Mouse (Mus musculus) embryonic facial prominence, embryonic 15.5 days (tissue): ENCODE results near the gene Akap6. TPM values are rescaled to one million over a fixed set of nuclear protein-coding genes. Genes with fewer than 3 reads are reported as not detected.
A peak's percentile ranks its signal among the peaks of the same experiment; 100 is the strongest.

Experiments
- ATAC-seq: fragments of 200-750 bp; cut with Nextera tagmentation; 2 replicates; pipeline ENCODE4 v1.8.0; 2017; ENCODE audit warnings: low read depth, moderate TSS enrichment; ENCODE audit not compliant: insufficient number of reproducible peaks, low FRiP score, low TSS enrichment
- H3K27ac ChIP-seq: fragments of 300-500 bp; sonication (generic); replicated peaks from 2 replicates; pipeline ENCODE4 v1.5.1; 2015; ENCODE audit warnings: mild to moderate bottlenecking, inconsistent platforms
- H3K27me3 ChIP-seq: fragments of 300-500 bp; sonication (generic); 2 replicates; pipeline ENCODE4 v1.6.1; 2015; ENCODE audit warnings: inconsistent platforms
- H3K36me3 ChIP-seq: fragments of 300-500 bp; sonication (generic); 2 replicates; pipeline ENCODE4 v1.6.1; 2015; ENCODE audit warnings: mild to moderate bottlenecking, inconsistent platforms
- H3K4me1 ChIP-seq: fragments of 300-500 bp; sonication (generic); 2 replicates; pipeline ENCODE4 v1.6.1; 2015; ENCODE audit warnings: inconsistent platforms
- H3K4me2 ChIP-seq: fragments of 300-500 bp; sonication (generic); replicated peaks from 2 replicates; pipeline ENCODE4 v1.6.1; 2015; ENCODE audit warnings: mild to moderate bottlenecking, inconsistent platforms
- H3K4me3 ChIP-seq: fragments of 300-500 bp; sonication (generic); replicated peaks from 2 replicates; pipeline ENCODE4 v1.5.1; 2015; ENCODE audit warnings: mild to moderate bottlenecking, inconsistent platforms
- H3K9ac ChIP-seq: fragments of 300-500 bp; sonication (generic); 2 replicates; pipeline ENCODE4 v1.6.1; 2015; ENCODE audit warnings: inconsistent platforms
- H3K9me3 ChIP-seq: fragments of 300-500 bp; sonication (generic); replicated peaks from 2 replicates; pipeline ENCODE4 v1.6.1; 2016; ENCODE audit warnings: inconsistent platforms
- WGBS: fragments of 180-500 bp; shearing (Covaris S2); methylation state at CpG from one replicate; pipeline ENCODE4 v1.1.7; 2015; 5-methylcytosine and 5-hydroxymethylcytosine counted together
- polyA plus RNA-seq: library from polyadenylated mRNA; unstranded; fragments of >200 nt; fragmentation: Nextera tagmentation; extraction: Ambion mirVana; gene quantifications from 2 replicates; pipeline ENCODE4 v1.2.1, GENCODE M21; 2015

Gene Akap6
- polyA plus RNA-seq, 1 experiment from 2014 or later = 2.2 TPM

- peak overlapping the region; percentile 72; the same call in 1 of the 2 replicates for H3K27ac ChIP-seq
- H3K9me3 ChIP-seq = no peaks in the 10 kb centered on the region
- H3K4me1 ChIP-seq = peaks cover 31% of the 10 kb centered on the region
- no peaks in the 10 kb centered on the region for H3K27me3 ChIP-seq
- H3K9ac ChIP-seq = no peak overlapping the region
- WGBS = 58% methylated on average over 7 of the region's 7 CpGs
- ATAC-seq = no peak
- H3K4me2 ChIP-seq = no peak overlapping the region
- no peaks in the 10 kb centered on the region for H3K36me3 ChIP-seq
- no peak overlapping the region for H3K4me3 ChIP-seq
Measured at GRCm38 (mm10) chr12:52850332-52851036, 151.3 kb downstream of the Akap6 start.

- no peak for ATAC-seq
- 75% methylated on average over 5 of the region's 5 CpGs for WGBS
- H3K27ac ChIP-seq = peak overlapping the region; percentile 72
- no peak overlapping the region for H3K4me3 ChIP-seq
- no peaks in the 10 kb centered on the region for H3K36me3 ChIP-seq
- no peaks in the 10 kb centered on the region for H3K27me3 ChIP-seq
- peaks cover 31% of the 10 kb centered on the region for H3K4me1 ChIP-seq
- no peak overlapping the region for H3K4me2 ChIP-seq
- no peak overlapping the region for H3K9ac ChIP-seq
- H3K9me3 ChIP-seq = no peaks in the 10 kb centered on the region
Measured at GRCm38 (mm10) chr12:52851221-52851620, 152.0 kb downstream of the Akap6 start.

- WGBS = 41% methylated on average over 7 of the region's 7 CpGs
- Histone ChIP-seq H3K4me1 (peaks cover 22% of the 10 kb centered on the region), H3K9me3 (no peaks in the 10 kb centered on the region), H3K4me3 (no peak overlapping the region), H3K27ac (peak overlapping the region; percentile 72), H3K36me3 (no peaks in the 10 kb centered on the region), H3K9ac (no peak overlapping the region), H3K4me2 (no peak overlapping the region), H3K27me3 (no peaks in the 10 kb centered on the region)
- peak; percentile 64 for ATAC-seq
Measured at GRCm38 (mm10) chr12:52854236-52854679, 155.1 kb downstream of the Akap6 start.

GRCm38 (mm10) chr12:52856104-52856503 is 156.9 kb downstream of the Akap6 start:
- H3K9me3 ChIP-seq = no peaks in the 10 kb centered on the region
- H3K9ac ChIP-seq = no peak overlapping the region
- no peak for ATAC-seq
- no peaks in the 10 kb centered on the region for H3K36me3 ChIP-seq
- no peak overlapping the region for H3K4me2 ChIP-seq
- no peaks in the 10 kb centered on the region for H3K27me3 ChIP-seq
- H3K4me3 ChIP-seq = no peak overlapping the region
- 77% methylated on average over 1 of the region's 1 CpGs for WGBS
- peaks cover 19% of the 10 kb centered on the region for H3K4me1 ChIP-seq
- no peak overlapping the region for H3K27ac ChIP-seq

- 87% methylated on average over 4 of the region's 4 CpGs for WGBS
- ATAC-seq = no peak
Measured at GRCm38 (mm10) chr12:52857306-52857705, 158.1 kb downstream of the Akap6 start.

GRCm38 (mm10) chr12:52861922-52862321 is 162.7 kb downstream of the Akap6 start:
- H3K36me3 ChIP-seq = no peaks in the 10 kb centered on the region
- no peak overlapping the region for H3K27ac ChIP-seq
- no peak overlapping the region for H3K4me2 ChIP-seq
- H3K4me3 ChIP-seq = no peak overlapping the region
- H3K27me3 ChIP-seq = no peaks in the 10 kb centered on the region
- H3K9me3 ChIP-seq = no peaks in the 10 kb centered on the region
- no peak for ATAC-seq
- WGBS = 76% methylated on average over 3 of the region's 3 CpGs
- H3K9ac ChIP-seq = no peak overlapping the region
- no peaks in the 10 kb centered on the region for H3K4me1 ChIP-seq

More at GRCm38 (mm10) chr12:52857306-52857705, 158.1 kb downstream of the Akap6 start:
- Histone ChIP-seq H3K9ac (no peak overlapping the region), H3K27ac (no peak overlapping the region), H3K27me3 (no peaks in the 10 kb centered on the region), H3K4me3 (no peak overlapping the region), H3K36me3 (no peaks in the 10 kb centered on the region), H3K9me3 (no peaks in the 10 kb centered on the region), H3K4me2 (no peak overlapping the region), H3K4me1 (peaks cover 17% of the 10 kb centered on the region; the same call in 1 of the 2 replicates)

- ATAC-seq = no peak
- 0 out of 2 replicates have a peak overlapping the region, but pooled peaks have one; percentile 34 for H3K27ac ChIP-seq
- no peaks in the 10 kb centered on the region for H3K36me3 ChIP-seq
- no peak overlapping the region for H3K4me3 ChIP-seq
- no peak overlapping the region for H3K9ac ChIP-seq
- 11% methylated on average over 8 of the region's 8 CpGs for WGBS
- peaks cover 5% of the 10 kb centered on the region; the same call in 1 of the 2 replicates for H3K4me1 ChIP-seq
- no peaks in the 10 kb centered on the region for H3K9me3 ChIP-seq
- no peaks in the 10 kb centered on the region for H3K27me3 ChIP-seq
- H3K4me2 ChIP-seq = no peak overlapping the region
Measured at GRCm38 (mm10) chr12:52868000-52868624, 168.9 kb downstream of the Akap6 start.

GRCm38 (mm10) chr12:52871604-52872003 is 172.4 kb downstream of the Akap6 start:
- WGBS = 77% methylated on average over 3 of the region's 3 CpGs
- H3K27me3 ChIP-seq = no peaks in the 10 kb centered on the region

GRCm38 (mm10) chr12:52874332-52874923 is 175.2 kb downstream of the Akap6 start:
- WGBS = 79% methylated on average over 9 of the region's 9 CpGs

More at GRCm38 (mm10) chr12:52871604-52872003, 172.4 kb downstream of the Akap6 start:
- Histone ChIP-seq H3K9me3 (no peaks in the 10 kb centered on the region), H3K4me1 (peaks cover 5% of the 10 kb centered on the region; the same call in 1 of the 2 replicates), H3K27ac (no peak overlapping the region), H3K4me2 (no peak overlapping the region), H3K4me3 (no peak overlapping the region), H3K36me3 (no peaks in the 10 kb centered on the region), H3K9ac (no peak overlapping the region)
- no peak for ATAC-seq

GRCm38 (mm10) chr12:52876065-52876464 is 176.9 kb downstream of the Akap6 start:
- ATAC-seq = no peak
- WGBS = 55% methylated on average over 4 of the region's 4 CpGs
- H3K9me3 ChIP-seq = no peaks in the 10 kb centered on the region

More at GRCm38 (mm10) chr12:52874332-52874923, 175.2 kb downstream of the Akap6 start:
- Histone ChIP-seq H3K27me3 (no peaks in the 10 kb centered on the region), H3K4me1 (no peaks in the 10 kb centered on the region), H3K4me3 (no peak overlapping the region), H3K27ac (no peak overlapping the region), H3K4me2 (no peak overlapping the region), H3K36me3 (no peaks in the 10 kb centered on the region), H3K9me3 (no peaks in the 10 kb centered on the region), H3K9ac (no peak overlapping the region)
- ATAC-seq = no peak

GRCm38 (mm10) chr12:52876978-52877769 is 178.0 kb downstream of the Akap6 start:
- H3K27ac ChIP-seq = no peak overlapping the region
- WGBS = 76% methylated on average over 8 of the region's 8 CpGs
- no peaks in the 10 kb centered on the region for H3K4me1 ChIP-seq
- H3K9me3 ChIP-seq = no peaks in the 10 kb centered on the region
- H3K4me3 ChIP-seq = no peak overlapping the region
- H3K27me3 ChIP-seq = no peaks in the 10 kb centered on the region
- no peak overlapping the region for H3K4me2 ChIP-seq
- H3K36me3 ChIP-seq = no peaks in the 10 kb centered on the region
- ATAC-seq = no peak
- no peak overlapping the region for H3K9ac ChIP-seq

More at GRCm38 (mm10) chr12:52876065-52876464, 176.9 kb downstream of the Akap6 start:
- Histone ChIP-seq H3K4me3 (no peak overlapping the region), H3K9ac (no peak overlapping the region), H3K36me3 (no peaks in the 10 kb centered on the region), H3K4me1 (no peaks in the 10 kb centered on the region), H3K27ac (no peak overlapping the region), H3K27me3 (no peaks in the 10 kb centered on the region), H3K4me2 (no peak overlapping the region)
